Mouse (Mus musculus) lung, adult 10 weeks (tissue): ENCODE data around the gene Igsf21. TPM values are rescaled to one million over a fixed set of nuclear protein-coding genes. Genes with fewer than 3 reads are reported as not detected.

ENCODE experiments used
- polyA plus RNA-seq: library from polyadenylated mRNA; stranded (reverse); fragments of 350-450 nt; fragmentation: Illumina TruSeq; extraction: RNeasy Lipid Tissue Mini Kit (QIAGEN cat#74804); gene quantifications from one replicate; pipeline ENCODE4 v1.2.3, GENCODE M21; 2014; ENCODE audit warnings: low read depth, low replicate concordance; ENCODE audit not compliant: insufficient read depth

Gene Igsf21
- not detected for polyA plus RNA-seq

DNA sequence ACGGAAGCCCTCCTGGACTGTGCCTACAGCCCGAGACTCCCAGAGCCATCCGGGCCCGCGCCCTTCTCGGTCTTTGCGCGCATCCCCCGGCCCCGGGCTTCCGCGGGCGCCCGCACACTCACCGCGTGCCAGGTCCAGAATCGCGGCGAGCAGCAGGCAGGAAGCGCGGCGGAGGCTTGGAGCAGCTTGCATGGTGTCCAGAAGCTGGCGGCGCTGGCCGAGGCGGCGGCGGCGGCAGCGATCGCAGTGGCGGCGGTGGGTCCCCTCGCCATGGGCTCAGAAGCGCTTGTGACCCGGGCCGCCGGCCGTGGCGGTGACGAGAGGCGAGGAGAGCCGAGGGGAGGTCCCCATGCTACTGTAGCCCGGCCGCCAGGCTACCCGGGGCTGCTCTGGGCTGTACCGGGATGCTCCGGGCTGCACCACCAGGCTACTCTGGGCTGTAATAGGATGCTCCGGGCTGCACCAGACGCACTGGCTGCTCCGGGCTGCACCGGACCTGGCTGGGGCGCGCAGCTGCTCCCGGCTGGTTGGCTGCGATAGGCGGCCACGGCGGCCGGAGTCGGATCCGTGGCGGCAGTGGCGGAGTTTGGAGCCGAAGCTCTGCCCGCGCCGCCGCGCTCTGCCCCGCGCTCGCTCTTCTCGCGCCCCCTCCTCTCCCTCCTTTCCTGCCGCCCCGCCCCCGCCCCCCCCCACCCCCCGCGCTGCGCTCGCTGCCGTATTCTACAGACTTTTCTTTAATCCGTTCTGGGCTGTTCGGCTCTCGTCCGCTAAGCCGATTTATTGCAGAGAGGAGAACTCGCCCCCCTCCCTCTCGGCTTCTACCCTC, at the start of gene Igsf21:
TSS of gene Igsf21 (minus strand) at position 605 of the 826 bp plus-strand sequence.

